ENCODE assay signal across 12 mouse cellular contexts in genomic region chr2:167805629-167806304, GRCm38 (mm10).
DNase-seq lines count a peak whose midpoint lies in the region; ATAC-seq lines count a peak whose summit lies in the region.
"Had no signal": no experiment of that assay in that cellular context is flagged by ENCODE, and none has a peak within 500 bp of the region (broad histone marks: within the 10 kb centered on the region; RNA-seq: fewer than 3 reads in every experiment).

No protein-coding gene starts in this region.

- no peaks in the 10 kb centered on the region for H3K36me3 ChIP-seq in midbrain, embryonic 11.5 days (ENCODE audit: control insufficient read depth, insufficient read depth, low read length)
- H3K36me3 ChIP-seq: embryonic facial prominence, embryonic 15.5 days; hindbrain, embryonic 13.5 days; limb, embryonic 13.5 days had no signal

- H3K9ac ChIP-seq in midbrain, embryonic 11.5 days (ENCODE audit: low read length) = no peak overlapping the region
- H3K9ac ChIP-seq: embryonic facial prominence, embryonic 15.5 days; hindbrain, embryonic 13.5 days; limb, embryonic 13.5 days had no signal

- no peak overlapping the region for H3K27ac ChIP-seq in midbrain, embryonic 11.5 days (ENCODE audit: low read depth, low read length)
- H3K27ac ChIP-seq: hindbrain, embryonic 13.5 days; limb, embryonic 13.5 days had no signal

- H3K9me3 ChIP-seq in midbrain, embryonic 11.5 days (ENCODE audit: control insufficient read depth, low read length) = no peaks in the 10 kb centered on the region
- H3K9me3 ChIP-seq: embryonic facial prominence, embryonic 15.5 days; hindbrain, embryonic 13.5 days; limb, embryonic 13.5 days had no signal

- peak; percentile 95 for DNase-seq in heart, adult 11 months
- no peak for DNase-seq in heart, postnatal 4 days
- DNase-seq in T-cell, adult 2 months (ENCODE audit: low spot score) = peak; percentile 68
- peak; percentile 68 for DNase-seq in kidney, postnatal 10 days
- DNase-seq in left cerebral cortex, adult 18-20 months (ENCODE audit: low spot score in 2 of 2) = no peak
- no peak for DNase-seq in midbrain, embryonic 11.5 days (ENCODE audit: low spot score, missing footprints)
- DNase-seq in adipocyte (ENCODE audit: low spot score) = no peak
- DNase-seq: cerebellum, adult 11 months had no signal

- H3K4me3 ChIP-seq in midbrain, embryonic 11.5 days (ENCODE audit: low read depth, low read length) = no peak overlapping the region
- H3K4me3 ChIP-seq: embryonic facial prominence, embryonic 15.5 days; hindbrain, embryonic 13.5 days; limb, embryonic 13.5 days had no signal

- H3K4me1 ChIP-seq in midbrain, embryonic 11.5 days (ENCODE audit: control insufficient read depth, insufficient read depth, low read length) = no peaks in the 10 kb centered on the region
- H3K4me1 ChIP-seq: hindbrain, embryonic 13.5 days had no signal

- H3K27me3 ChIP-seq in midbrain, embryonic 11.5 days (ENCODE audit: control insufficient read depth, insufficient read depth, low read length) = no peaks in the 10 kb centered on the region
- H3K27me3 ChIP-seq: embryonic facial prominence, embryonic 15.5 days; hindbrain, embryonic 13.5 days; limb, embryonic 13.5 days had no signal

- ATAC-seq in monocyte, adult 5-6 weeks (replicated peaks; ENCODE audit: insufficient number of reproducible peaks, low FRiP score, low TSS enrichment, poor library complexity, severe bottlenecking) = peak; percentile 41
- no peak for ATAC-seq in midbrain, embryonic 11.5 days (ENCODE audit: low FRiP score)

- H3K4me2 ChIP-seq in midbrain, embryonic 11.5 days = no peak overlapping the region
- H3K4me2 ChIP-seq: embryonic facial prominence, embryonic 15.5 days; hindbrain, embryonic 13.5 days; limb, embryonic 13.5 days had no signal

- WGBS in midbrain, embryonic 11.5 days = 79% methylated on average over 15 of the region's 15 CpGs

Comparison
In these comparisons a context has a peak if more than half of its experiments do, and no peak if none do; other contexts are left out.
1. DNase-seq: peak in heart, adult 11 months (single experiment), T-cell, adult 2 months (single experiment) and kidney, postnatal 10 days (single experiment); none in heart, postnatal 4 days (single experiment), left cerebral cortex, adult 18-20 months (0 of 2), midbrain, embryonic 11.5 days (single experiment) and adipocyte (single experiment).